Mouse (Mus musculus) neural tube, embryonic 14.5 days (tissue): ENCODE measurements at regions not wholly inside any gene's neighbourhood (a gene's known extent, or its start where the extent isn't known, plus 50 kb on each side); places are given as distances from the start of the nearest gene placed in this dataset.

Experiments
- ATAC-seq: fragments of 200-750 bp; cut with Nextera tagmentation; 2 replicates; pipeline ENCODE4 v1.8.0; 2017; ENCODE audit warnings: low read depth, mild to moderate bottlenecking, moderate TSS enrichment, moderate library complexity
- H3K27ac ChIP-seq: fragments of 300-500 bp; sonication (generic); 2 replicates; pipeline ENCODE4 v1.5.1; 2014; ENCODE audit warnings: low read depth, mild to moderate bottlenecking, control low read depth, low read length, moderate library complexity, mixed read lengths
- H3K27me3 ChIP-seq: fragments of 300-500 bp; sonication (generic); 2 replicates; pipeline ENCODE4 v1.6.1; 2014; ENCODE audit warnings: low read length; ENCODE audit not compliant: control insufficient read depth, insufficient read depth
- H3K36me3 ChIP-seq: fragments of 300-500 bp; sonication (generic); 2 replicates; pipeline ENCODE4 v1.6.1; 2014; ENCODE audit warnings: low read length, mixed read lengths; ENCODE audit not compliant: control insufficient read depth, insufficient read depth
- H3K4me1 ChIP-seq: fragments of 300-500 bp; sonication (generic); 2 replicates; pipeline ENCODE4 v1.6.1; 2014; ENCODE audit warnings: low read length; ENCODE audit not compliant: control insufficient read depth, insufficient read depth
- H3K4me2 ChIP-seq: fragments of 300-500 bp; sonication (generic); 2 replicates; pipeline ENCODE4 v1.6.1; 2014; ENCODE audit warnings: mild to moderate bottlenecking, low read depth, low read length, control low read depth
- H3K4me3 ChIP-seq: fragments of 300-500 bp; sonication (generic); 2 replicates; pipeline ENCODE4 v1.5.1; 2014; ENCODE audit warnings: low read depth, low read length, control low read depth, mixed read lengths
- H3K9ac ChIP-seq: fragments of 300-500 bp; sonication (generic); replicated peaks from 2 replicates; pipeline ENCODE4 v1.6.1; 2014; ENCODE audit warnings: low read depth, mild to moderate bottlenecking, control low read depth, low read length, mixed read lengths
- H3K9me3 ChIP-seq: fragments of 300-500 bp; sonication (generic); 2 replicates; pipeline ENCODE4 v1.6.1; 2016; ENCODE audit warnings: low read length; ENCODE audit not compliant: control insufficient read depth
- WGBS: fragments of 180-500 bp; shearing (Covaris S2); extraction: QIAGEN DNeasy Blood & Tissue Kit; methylation state at CpG from one replicate; pipeline ENCODE4 v1.1.7; 2014; 5-methylcytosine and 5-hydroxymethylcytosine counted together

- peaks cover 10% of the 10 kb centered on the region; the same call in 1 of the 2 replicates for H3K36me3 ChIP-seq
- no peak for ATAC-seq
These were observed 233.6 kb downstream of the Ptprc start for GRCm38 (mm10) chr1:137941776-137942522.

GRCm38 (mm10) chr1:137935746-137936145 is 239.8 kb downstream of the Ptprc start:
- Histone ChIP-seq H3K36me3 (peaks cover 15% of the 10 kb centered on the region), H3K27me3 (no peaks in the 10 kb centered on the region), H3K27ac (no peak overlapping the region), H3K4me2 (no peak overlapping the region), H3K9ac (no peak overlapping the region), H3K4me3 (no peak overlapping the region), H3K4me1 (no peaks in the 10 kb centered on the region), H3K9me3 (no peaks in the 10 kb centered on the region)
- WGBS, result 80% methylated on average over 4 of the region's 4 CpGs
- no peak for ATAC-seq

More at GRCm38 (mm10) chr1:137941776-137942522, 233.6 kb downstream of the Ptprc start:
- H3K27me3 ChIP-seq, result no peaks in the 10 kb centered on the region
- H3K27ac ChIP-seq, result no peak overlapping the region
- no peak overlapping the region for H3K4me3 ChIP-seq
- no peaks in the 10 kb centered on the region for H3K9me3 ChIP-seq
- no peaks in the 10 kb centered on the region for H3K4me1 ChIP-seq
- no peak overlapping the region for H3K9ac ChIP-seq
- no peak overlapping the region for H3K4me2 ChIP-seq
- WGBS, result 78% methylated on average over 11 of the region's 11 CpGs

- no peak overlapping the region for H3K4me3 ChIP-seq
- H3K27ac ChIP-seq, result no peak overlapping the region
- ATAC-seq, result no peak
- H3K9ac ChIP-seq, result no peak overlapping the region
- no peaks in the 10 kb centered on the region for H3K27me3 ChIP-seq
- H3K9me3 ChIP-seq, result no peaks in the 10 kb centered on the region
- no peak overlapping the region for H3K4me2 ChIP-seq
- peaks cover 10% of the 10 kb centered on the region for H3K36me3 ChIP-seq
- peaks cover 28% of the 10 kb centered on the region; the same call in 1 of the 2 replicates for H3K4me1 ChIP-seq
- 82% methylated on average over 3 of the region's 3 CpGs for WGBS
These were observed 245.7 kb downstream of the Ptprc start for GRCm38 (mm10) chr1:137929764-137930163.

GRCm38 (mm10) chr1:137928522-137928921 is 247.0 kb downstream of the Ptprc start:
- H3K4me2 ChIP-seq, result peak overlapping the region; percentile 35; the same call in 1 of the 2 replicates
- no peaks in the 10 kb centered on the region for H3K27me3 ChIP-seq
- ATAC-seq, result peak; percentile 85
- no peak overlapping the region for H3K4me3 ChIP-seq
- no peak overlapping the region for H3K9ac ChIP-seq
- peaks cover 28% of the 10 kb centered on the region; the same call in 1 of the 2 replicates for H3K4me1 ChIP-seq
- H3K36me3 ChIP-seq, result peaks cover 5% of the 10 kb centered on the region; the same call in 1 of the 2 replicates
- no peaks in the 10 kb centered on the region for H3K9me3 ChIP-seq
- H3K27ac ChIP-seq, result peak overlapping the region; percentile 63
- 7% methylated on average over 6 of the region's 6 CpGs for WGBS

- Histone ChIP-seq H3K27ac (peak overlapping the region; percentile 63), H3K4me2 (peak overlapping the region; percentile 35; the same call in 1 of the 2 replicates), H3K9ac (no peak overlapping the region), H3K27me3 (no peaks in the 10 kb centered on the region), H3K4me1 (peaks cover 28% of the 10 kb centered on the region; the same call in 1 of the 2 replicates), H3K36me3 (peaks cover 5% of the 10 kb centered on the region; the same call in 1 of the 2 replicates), H3K9me3 (no peaks in the 10 kb centered on the region), H3K4me3 (no peak overlapping the region)
- peak; percentile 92 for ATAC-seq
- WGBS, result 11% methylated on average over 11 of the region's 11 CpGs
These were observed 247.6 kb downstream of the Ptprc start for GRCm38 (mm10) chr1:137927953-137928352.

GRCm38 (mm10) chr1:137926326-137926725 is 249.2 kb downstream of the Ptprc start:
- peaks cover 31% of the 10 kb centered on the region; the same call in 1 of the 2 replicates for H3K4me1 ChIP-seq
- no peak for ATAC-seq
- no peaks in the 10 kb centered on the region for H3K27me3 ChIP-seq
- no peak overlapping the region for H3K27ac ChIP-seq
- 48% methylated on average over 4 of the region's 4 CpGs for WGBS
- no peak overlapping the region for H3K9ac ChIP-seq
- no peaks in the 10 kb centered on the region for H3K9me3 ChIP-seq
- no peaks in the 10 kb centered on the region; the same call in 1 of the 2 replicates for H3K36me3 ChIP-seq
- no peak overlapping the region for H3K4me3 ChIP-seq
- H3K4me2 ChIP-seq, result no peak overlapping the region

GRCm38 (mm10) chr1:137924156-137924555 is 251.4 kb downstream of the Ptprc start:
- H3K27me3 ChIP-seq, result no peaks in the 10 kb centered on the region
- no peak for ATAC-seq
- 69% methylated on average over 6 of the region's 6 CpGs for whole genome bisulfite sequencing
- no peaks in the 10 kb centered on the region for H3K9me3 ChIP-seq
- H3K9ac ChIP-seq, result no peak overlapping the region
- H3K4me1 ChIP-seq, result peaks cover 27% of the 10 kb centered on the region; the same call in 1 of the 2 replicates
- no peak overlapping the region for H3K4me2 ChIP-seq
- no peaks in the 10 kb centered on the region for H3K36me3 ChIP-seq
- H3K27ac ChIP-seq, result no peak overlapping the region
- H3K4me3 ChIP-seq, result no peak overlapping the region

GRCm38 (mm10) chr1:137923705-137924104 is 251.8 kb downstream of the Ptprc start:
- H3K4me1 ChIP-seq, result peaks cover 25% of the 10 kb centered on the region; the same call in 1 of the 2 replicates
- H3K9ac ChIP-seq, result no peak overlapping the region
- no peak overlapping the region for H3K4me3 ChIP-seq
- WGBS, result 87% methylated on average over 2 of the region's 2 CpGs
- no peaks in the 10 kb centered on the region for H3K36me3 ChIP-seq
- no peaks in the 10 kb centered on the region for H3K27me3 ChIP-seq
- ATAC-seq, result no peak
- H3K4me2 ChIP-seq, result no peak overlapping the region
- H3K27ac ChIP-seq, result no peak overlapping the region
- no peaks in the 10 kb centered on the region for H3K9me3 ChIP-seq

GRCm38 (mm10) chr1:137922769-137923168 is 252.7 kb downstream of the Ptprc start:
- no peak for ATAC-seq
- Histone ChIP-seq H3K27ac (no peak overlapping the region), H3K9ac (no peak overlapping the region), H3K4me3 (no peak overlapping the region), H3K36me3 (no peaks in the 10 kb centered on the region), H3K27me3 (no peaks in the 10 kb centered on the region), H3K4me1 (peaks cover 17% of the 10 kb centered on the region; the same call in 1 of the 2 replicates), H3K9me3 (no peaks in the 10 kb centered on the region), H3K4me2 (no peak overlapping the region)
- WGBS, result 77% methylated on average over 7 of the region's 7 CpGs
